In the genomic region with DNA sequence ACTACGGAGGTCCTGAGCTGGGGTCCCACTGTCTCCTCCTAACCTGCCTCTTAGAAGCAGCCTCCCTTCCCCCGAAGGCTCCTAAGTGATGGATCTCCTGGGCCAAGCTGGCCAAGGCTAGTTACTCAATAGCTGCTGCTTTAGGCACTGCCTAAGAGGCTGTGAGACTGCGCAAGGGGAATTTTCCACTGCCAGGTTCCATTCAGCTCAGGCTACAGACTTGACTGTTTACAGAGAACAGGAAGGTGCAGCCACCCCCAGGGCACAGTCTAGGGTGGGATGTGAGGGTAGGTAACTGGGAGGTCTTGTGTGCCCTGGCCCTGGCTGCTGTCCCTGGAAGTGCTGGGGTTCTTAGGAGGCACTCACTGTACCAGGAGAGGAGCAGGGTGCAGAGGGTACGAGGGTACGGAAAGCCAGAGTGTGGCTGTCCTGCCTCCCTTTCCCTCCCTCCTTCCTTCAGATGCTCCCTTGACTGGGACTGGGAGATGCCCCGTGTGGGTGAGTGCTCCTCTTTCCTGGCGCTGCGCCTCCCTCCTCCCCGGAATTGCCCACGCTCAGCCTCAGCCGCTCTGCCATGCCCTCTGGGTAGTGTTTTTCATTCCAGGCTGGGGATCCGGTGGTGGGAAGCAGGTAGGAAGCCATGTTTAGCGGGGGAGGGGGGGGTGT, we compare ENCODE assay signal across 8 mouse cellular contexts.
A peak's percentile ranks its signal among the peaks of the same experiment; 100 is the strongest.
DNase-seq lines count a peak whose midpoint lies in the region; ATAC-seq and TF ChIP-seq lines count a peak whose summit lies in the region.

No protein-coding gene starts in this region.

- no peak overlapping the region for H3K4me2 ChIP-seq in forebrain, embryonic 14.5 days (ENCODE audit: low read length)
- H3K4me2 ChIP-seq in hindbrain, embryonic 15.5 days = peak overlapping the region; percentile 36
- peak overlapping the region; percentile 27 for H3K4me2 ChIP-seq in midbrain, embryonic 16.5 days (ENCODE audit: low read length)

- ATAC-seq in forebrain, embryonic 14.5 days = no peak
- peak; percentile 59; the same call in 1 of the 2 replicates for ATAC-seq in hindbrain, embryonic 15.5 days (ENCODE audit: low FRiP score, low read depth)
- ATAC-seq in midbrain, embryonic 16.5 days = 0 out of 2 replicates have a peak, but pooled peaks have one; percentile 48

- H3K27me3 ChIP-seq in forebrain, embryonic 10.5 days (ENCODE audit: poor library complexity, severe bottlenecking) = peaks cover 27% of the 10 kb centered on the region
- H3K27me3 ChIP-seq in forebrain, embryonic 14.5 days (replicated peaks; ENCODE audit: control insufficient read depth, insufficient read depth, low read length) = no peaks in the 10 kb centered on the region
- no peaks in the 10 kb centered on the region for H3K27me3 ChIP-seq in hindbrain, embryonic 15.5 days
- H3K27me3 ChIP-seq in midbrain, embryonic 16.5 days (ENCODE audit: control insufficient read depth, insufficient read depth, low read depth, low read length) = no peaks in the 10 kb centered on the region

- H3K4me3 ChIP-seq in forebrain, embryonic 10.5 days = peak overlapping the region; percentile 18
- H3K4me3 ChIP-seq in forebrain, embryonic 14.5 days (ENCODE audit: low read depth, low read length) = no peak overlapping the region
- no peak overlapping the region for H3K4me3 ChIP-seq in hindbrain, embryonic 15.5 days
- no peak overlapping the region for H3K4me3 ChIP-seq in left cerebral cortex, adult 2 months
- H3K4me3 ChIP-seq in midbrain, embryonic 16.5 days (ENCODE audit: low read depth, low read length) = no peak overlapping the region

- TF ChIP-seq CTCF in left cerebral cortex, adult 2 months (IDR thresholded peaks at IDR 0.05) = no peak; the same call in 1 of the 2 replicates

- H3K36me3 ChIP-seq in forebrain, embryonic 10.5 days (replicated peaks) = no peaks in the 10 kb centered on the region
- no peaks in the 10 kb centered on the region for H3K36me3 ChIP-seq in forebrain, embryonic 14.5 days (ENCODE audit: control insufficient read depth, insufficient read depth, low read length)
- no peaks in the 10 kb centered on the region for H3K36me3 ChIP-seq in hindbrain, embryonic 15.5 days
- H3K36me3 ChIP-seq in midbrain, embryonic 16.5 days (ENCODE audit: control insufficient read depth, insufficient read depth, low read length) = no peaks in the 10 kb centered on the region

- intact Hi-C loops in left cerebral cortex, adult 2 months (cut with DNase I) = no loop called here

- peak overlapping the region; percentile 56 for H3K27ac ChIP-seq in forebrain, embryonic 10.5 days
- H3K27ac ChIP-seq in forebrain, embryonic 14.5 days (ENCODE audit: low read depth, low read length) = no peak overlapping the region
- no peak overlapping the region for H3K27ac ChIP-seq in hindbrain, embryonic 15.5 days (replicated peaks)
- peak overlapping the region; percentile 74 for H3K27ac ChIP-seq in left cerebral cortex, adult 2 months
- H3K27ac ChIP-seq in midbrain, embryonic 16.5 days (ENCODE audit: low read length) = no peak overlapping the region

- H3K9ac ChIP-seq in forebrain, embryonic 14.5 days (ENCODE audit: low read length) = no peak overlapping the region
- H3K9ac ChIP-seq in hindbrain, embryonic 15.5 days = 0 out of 2 replicates have a peak overlapping the region, but pooled peaks have one; percentile 1
- H3K9ac ChIP-seq in midbrain, embryonic 16.5 days (ENCODE audit: low read depth, low read length) = 0 out of 2 replicates have a peak overlapping the region, but pooled peaks have one; percentile 5

- H3K9me3 ChIP-seq in forebrain, embryonic 10.5 days = no peaks in the 10 kb centered on the region
- no peaks in the 10 kb centered on the region for H3K9me3 ChIP-seq in forebrain, embryonic 14.5 days (replicated peaks; ENCODE audit: control insufficient read depth, low read length)
- H3K9me3 ChIP-seq in hindbrain, embryonic 15.5 days = no peaks in the 10 kb centered on the region
- no peaks in the 10 kb centered on the region for H3K9me3 ChIP-seq in midbrain, embryonic 16.5 days (replicated peaks; ENCODE audit: control insufficient read depth, low read length, poor library complexity, severe bottlenecking)

- WGBS in forebrain, embryonic 10.5 days = 31% methylated on average over 12 of the region's 13 CpGs
- WGBS in forebrain, embryonic 14.5 days = 36% methylated on average over 13 of the region's 13 CpGs
- 25% methylated on average over 12 of the region's 13 CpGs for WGBS in hindbrain, embryonic 15.5 days
- 38% methylated on average over 9 of the region's 13 CpGs for WGBS in midbrain, embryonic 16.5 days

- peaks cover 27% of the 10 kb centered on the region for H3K4me1 ChIP-seq in forebrain, embryonic 10.5 days
- H3K4me1 ChIP-seq in forebrain, embryonic 14.5 days (ENCODE audit: control insufficient read depth, insufficient read depth, low read length) = 0 out of 2 replicates have a peak, but pooled peaks cover 2% of the 10 kb centered on the region
- H3K4me1 ChIP-seq in hindbrain, embryonic 15.5 days (replicated peaks) = peaks cover 13% of the 10 kb centered on the region
- no peaks in the 10 kb centered on the region for H3K4me1 ChIP-seq in midbrain, embryonic 16.5 days (ENCODE audit: control insufficient read depth, insufficient read depth, low read length)

- DNase-seq in forebrain, embryonic 10.5 days (ENCODE audit: extremely low spot score, low spot score) = no peak
- no peak for DNase-seq in forebrain, embryonic 14.5 days (ENCODE audit: low spot score)
- DNase-seq in adrenal gland, postnatal 25 days = peak; percentile 67
- DNase-seq in gastrocnemius, adult 18-20 months (ENCODE audit: low spot score) = peak; percentile 41
- peak; percentile 19 to 62 for DNase-seq in left cerebral cortex, adult 2 months (ENCODE audit: extremely low spot score in 1 of 2, low spot score in 2 of 2)
- no peak for DNase-seq in thymus, postnatal 10 days (ENCODE audit: low spot score in 2 of 2)

Comparison
In these comparisons a context has a peak if more than half of its experiments do, and no peak if none do; other contexts are left out.
1. H3K27ac ChIP-seq: peak in forebrain, embryonic 10.5 days (single experiment) and left cerebral cortex, adult 2 months (single experiment); none in forebrain, embryonic 14.5 days (single experiment), hindbrain, embryonic 15.5 days (single experiment) and midbrain, embryonic 16.5 days (single experiment).
2. DNase-seq: peak in adrenal gland, postnatal 25 days (single experiment), gastrocnemius, adult 18-20 months (single experiment) and left cerebral cortex, adult 2 months (2 of 2); none in forebrain, embryonic 10.5 days (single experiment), forebrain, embryonic 14.5 days (single experiment) and thymus, postnatal 10 days (0 of 2).